8 mouse cellular contexts compared by ENCODE assay signal in genomic region chr16:90934193-90934686, GRCm38 (mm10). TPM values are rescaled to one million over a fixed set of nuclear protein-coding genes. Genes with fewer than 3 reads are reported as not detected.
DNase-seq lines count a peak whose midpoint lies in the region; ATAC-seq and TF ChIP-seq lines count a peak whose summit lies in the region.

No protein-coding gene starts in this region.

- H3K27me3 ChIP-seq in embryonic facial prominence, embryonic 13.5 days: no peaks in the 10 kb centered on the region
- no peaks in the 10 kb centered on the region for H3K27me3 ChIP-seq in heart, embryonic 11.5 days (ENCODE audit: control insufficient read depth, insufficient read depth, low read length)
- no peaks in the 10 kb centered on the region for H3K27me3 ChIP-seq in kidney, embryonic 16.5 days (ENCODE audit: insufficient read depth, low read length)
- no peaks in the 10 kb centered on the region for H3K27me3 ChIP-seq in lung, embryonic 15.5 days

- H3K36me3 ChIP-seq in embryonic facial prominence, embryonic 13.5 days: peaks cover 14% of the 10 kb centered on the region
- no peaks in the 10 kb centered on the region; the same call in 1 of the 2 replicates for H3K36me3 ChIP-seq in heart, embryonic 11.5 days (ENCODE audit: control insufficient read depth, insufficient read depth, low read length)
- H3K36me3 ChIP-seq in kidney, embryonic 16.5 days (ENCODE audit: insufficient read depth, low read length): 0 out of 2 replicates have a peak, but pooled peaks cover 4% of the 10 kb centered on the region
- H3K36me3 ChIP-seq in lung, embryonic 15.5 days: peaks cover 12% of the 10 kb centered on the region; the same call in 1 of the 2 replicates

- TF ChIP-seq POLR2A in olfactory bulb, adult 2 months (IDR thresholded peaks at IDR 0.05; ENCODE audit: insufficient read depth, low read depth, low read length): no peak

- no peak for TF ChIP-seq CTCF in olfactory bulb, adult 2 months (IDR thresholded peaks at IDR 0.05; ENCODE audit: insufficient read depth, low read depth, low read length)

- peak overlapping the region; percentile 86 for H3K4me2 ChIP-seq in embryonic facial prominence, embryonic 13.5 days
- H3K4me2 ChIP-seq in heart, embryonic 11.5 days: peak overlapping the region; percentile 90
- peak overlapping the region; percentile 82 for H3K4me2 ChIP-seq in kidney, embryonic 16.5 days (replicated peaks; ENCODE audit: low read depth, low read length)
- H3K4me2 ChIP-seq in lung, embryonic 15.5 days: peak overlapping the region; percentile 95

- peak overlapping the region; percentile 75 for H3K4me3 ChIP-seq in embryonic facial prominence, embryonic 13.5 days
- H3K4me3 ChIP-seq in heart, embryonic 11.5 days (ENCODE audit: low read depth, low read length): peak overlapping the region; percentile 88
- peak overlapping the region; percentile 89 for H3K4me3 ChIP-seq in kidney, embryonic 16.5 days (ENCODE audit: low read length)
- peak overlapping the region; percentile 90 for H3K4me3 ChIP-seq in lung, embryonic 15.5 days
- peak overlapping the region; percentile 89 for H3K4me3 ChIP-seq in olfactory bulb, adult 2 months (ENCODE audit: insufficient read depth, low read depth, low read length)

- no peaks in the 10 kb centered on the region for H3K9me3 ChIP-seq in embryonic facial prominence, embryonic 13.5 days
- no peaks in the 10 kb centered on the region for H3K9me3 ChIP-seq in heart, embryonic 11.5 days (replicated peaks; ENCODE audit: control insufficient read depth, low read length)
- H3K9me3 ChIP-seq in kidney, embryonic 16.5 days (ENCODE audit: low read length): no peaks in the 10 kb centered on the region
- H3K9me3 ChIP-seq in lung, embryonic 15.5 days: no peaks in the 10 kb centered on the region

- DNase-seq in cerebellum, adult 11 months: peak; percentile 59
- no peak for DNase-seq in cerebellum, adult 9-10 months
- peak; percentile 42 for DNase-seq in WW6 (ENCODE audit: low read depth, low spot score)

- peak; percentile 64 for ATAC-seq in embryonic facial prominence, embryonic 13.5 days (ENCODE audit: insufficient number of reproducible peaks, insufficient read depth, low FRiP score, low TSS enrichment, low read depth)
- ATAC-seq in heart, embryonic 11.5 days (replicated peaks; ENCODE audit: insufficient number of reproducible peaks, low FRiP score, low TSS enrichment): peak; percentile 50; the same call in 1 of the 2 replicates
- ATAC-seq in kidney, embryonic 16.5 days (ENCODE audit: low FRiP score, low TSS enrichment): peak; percentile 70
- ATAC-seq in lung, embryonic 15.5 days (ENCODE audit: borderline replicate concordance, extremely low read depth, low FRiP score, low TSS enrichment): peak; percentile 23

- peak overlapping the region; percentile 82 for H3K27ac ChIP-seq in embryonic facial prominence, embryonic 13.5 days
- peak overlapping the region; percentile 85 for H3K27ac ChIP-seq in heart, embryonic 11.5 days (ENCODE audit: low read depth, low read length)
- H3K27ac ChIP-seq in kidney, embryonic 16.5 days (ENCODE audit: low read length): peak overlapping the region; percentile 84
- peak overlapping the region; percentile 86 for H3K27ac ChIP-seq in lung, embryonic 15.5 days
- peak overlapping the region; percentile 19; the same call in 1 of the 2 replicates for H3K27ac ChIP-seq in olfactory bulb, adult 2 months (ENCODE audit: insufficient read depth, low read depth, low read length)

- H3K9ac ChIP-seq in embryonic facial prominence, embryonic 13.5 days: peak overlapping the region; percentile 78
- H3K9ac ChIP-seq in heart, embryonic 11.5 days (ENCODE audit: low read depth, low read length): peak overlapping the region; percentile 84
- H3K9ac ChIP-seq in kidney, embryonic 16.5 days (replicated peaks; ENCODE audit: low read length): peak overlapping the region; percentile 88
- H3K9ac ChIP-seq in lung, embryonic 15.5 days: peak overlapping the region; percentile 82

- peaks cover 10% of the 10 kb centered on the region; the same call in 1 of the 2 replicates for H3K4me1 ChIP-seq in embryonic facial prominence, embryonic 13.5 days
- H3K4me1 ChIP-seq in heart, embryonic 11.5 days (ENCODE audit: control insufficient read depth, insufficient read depth, low read length): no peaks in the 10 kb centered on the region
- H3K4me1 ChIP-seq in kidney, embryonic 16.5 days (ENCODE audit: insufficient read depth, low read length): peaks cover 3% of the 10 kb centered on the region; the same call in 1 of the 2 replicates
- H3K4me1 ChIP-seq in lung, embryonic 15.5 days: no peaks in the 10 kb centered on the region
- peaks cover 7% of the 10 kb centered on the region for H3K4me1 ChIP-seq in olfactory bulb, adult 2 months (ENCODE audit: control insufficient read depth, insufficient read depth, low read length)

- WGBS in embryonic facial prominence, embryonic 13.5 days: under 1% methylated on average over 38 of the region's 38 CpGs
- WGBS in heart, embryonic 11.5 days (ENCODE audit: insufficient replicate concordance): under 1% methylated on average over 38 of the region's 38 CpGs
- 1% methylated on average over 38 of the region's 38 CpGs for WGBS in kidney, embryonic 16.5 days
- under 1% methylated on average over 38 of the region's 38 CpGs for WGBS in lung, embryonic 15.5 days
- 0% methylated on average over 38 of the region's 38 CpGs for WGBS in olfactory bulb, adult 2 months

RNA-seq across cellular contexts. Expression of gene Cfap298, which starts 0.7 kb away (rescaled TPM):
- 32.5 and 50.9 TPM in 2 replicates for polyA plus RNA-seq in embryonic facial prominence, embryonic 13.5 days (2015; fragmentation: Nextera tagmentation; extraction: Ambion mirVana)
- polyA plus RNA-seq in heart, embryonic 11.5 days (2014; fragmentation: Nextera tagmentation; extraction: Ambion mirVana): 47.0 and 51.7 TPM in 2 replicates
- polyA plus RNA-seq in kidney, embryonic 16.5 days (2015; fragmentation: Nextera tagmentation; extraction: Ambion mirVana): 43.0 and 44.0 TPM in 2 replicates
- 44.1 and 53.3 TPM in 2 replicates for polyA plus RNA-seq in lung, embryonic 15.5 days (2015; fragmentation: Nextera tagmentation; extraction: Ambion mirVana)
- not detected in 2 replicates for polyA plus RNA-seq in olfactory bulb, adult 2 months (2012; ENCODE audit: insufficient read depth, insufficient read length, low replicate concordance, missing spikeins)

Comparison
In these comparisons a context has a peak if more than half of its experiments do, and no peak if none do; other contexts are left out.
1. H3K27ac ChIP-seq: peak in every context shown above with its lines; median percentile 86 in lung, embryonic 15.5 days; 85 in heart, embryonic 11.5 days; 84 in kidney, embryonic 16.5 days; 82 in embryonic facial prominence, embryonic 13.5 days; 19 in olfactory bulb, adult 2 months.
2. RNA of gene Cfap298, which starts 0.7 kb away (polyA plus RNA-seq): 47.0 to 51.7 TPM in heart, embryonic 11.5 days, 44.1 to 53.3 TPM in lung, embryonic 15.5 days, 43.0 to 44.0 TPM in kidney, embryonic 16.5 days and 32.5 to 50.9 TPM in embryonic facial prominence, embryonic 13.5 days; not detected in olfactory bulb, adult 2 months; every median in the first group is over 10 times any median in the second.
3. Peak in every context shown above with its lines, with median percentiles within 50 percentile points of each other: ATAC-seq, H3K4me2 ChIP-seq, H3K4me3 ChIP-seq and H3K9ac ChIP-seq.